Mouse (Mus musculus) thymus, postnatal 25 days (tissue): ENCODE measurements at regions not wholly inside any gene's neighbourhood (a gene's known extent, or its start where the extent isn't known, plus 50 kb on each side); places are given as distances from the start of the nearest gene placed in this dataset.

Experiments used
- DNase-seq: peaks from one replicate; pipeline ENCODE4 v3.0.0; 2022

DNA sequence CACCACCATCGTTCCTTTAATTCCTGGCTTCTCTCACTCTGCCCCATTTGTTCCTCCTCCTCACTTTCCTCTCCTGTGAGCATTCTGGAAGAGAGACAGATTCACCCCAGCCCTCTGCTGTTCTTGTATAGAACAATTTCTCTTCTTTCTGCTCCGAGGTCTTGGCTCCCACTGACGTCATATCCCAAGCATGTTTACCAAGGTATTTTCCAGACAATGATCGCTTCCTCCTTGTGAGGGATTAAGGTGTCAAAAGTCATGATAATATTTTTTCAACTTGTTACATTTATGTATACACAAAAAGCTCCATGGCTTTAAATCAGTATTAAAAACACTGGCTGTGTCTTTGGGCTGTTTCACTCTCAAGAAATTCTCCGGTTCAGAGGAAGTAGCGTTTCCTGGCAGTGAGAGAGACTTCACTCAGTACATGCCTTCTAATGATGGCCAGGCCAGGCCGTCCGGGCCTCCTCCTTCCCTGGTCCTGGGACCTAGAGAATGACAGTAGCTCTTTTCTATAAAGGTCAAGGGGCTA lies 142.4 kb upstream of the Spdl1 start:
- DNase-seq = no peak

DNA sequence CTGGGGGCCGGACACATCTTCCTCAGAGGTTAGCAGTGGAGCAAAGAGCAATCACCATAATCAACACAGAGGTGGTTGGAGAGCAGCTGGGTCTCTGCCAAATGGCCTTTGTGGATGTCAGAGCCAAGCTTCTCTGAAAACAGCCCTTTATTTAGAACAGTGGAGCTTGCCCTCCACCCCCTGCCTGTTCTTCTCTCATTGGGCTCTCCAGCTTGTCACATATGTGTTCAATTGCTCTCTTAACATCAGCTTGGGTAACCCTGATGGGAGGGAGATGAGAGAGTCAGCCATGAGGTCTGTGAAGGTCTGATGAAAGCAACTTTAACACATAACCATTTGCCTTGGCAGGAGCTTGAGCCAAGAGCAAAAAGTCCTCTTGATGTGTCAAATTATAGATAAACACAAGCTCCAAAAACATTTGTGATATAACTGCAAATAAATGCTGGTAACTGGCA lies 140.1 kb upstream of the Spdl1 start:
- no peak for DNase-seq

DNA sequence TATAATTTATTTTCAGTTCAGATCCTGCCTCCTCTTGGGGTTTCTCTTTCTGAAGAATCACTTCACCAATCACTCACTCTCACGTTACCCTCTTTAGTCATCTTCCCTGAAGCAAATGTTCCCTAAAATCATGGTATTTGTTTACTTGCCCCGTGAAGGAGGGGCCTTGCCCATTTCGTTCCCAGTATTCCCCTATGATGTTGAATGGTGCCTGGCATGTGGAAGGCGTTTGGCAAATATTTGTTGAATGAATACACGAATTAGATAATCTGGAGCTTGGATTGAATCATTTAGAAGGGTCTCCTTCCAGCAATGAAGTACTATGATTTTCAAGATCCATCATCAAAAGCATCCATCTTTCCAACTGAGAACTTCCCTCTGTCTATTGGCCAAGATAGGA lies 139.6 kb upstream of the Spdl1 start:
- no peak for DNase-seq

DNA sequence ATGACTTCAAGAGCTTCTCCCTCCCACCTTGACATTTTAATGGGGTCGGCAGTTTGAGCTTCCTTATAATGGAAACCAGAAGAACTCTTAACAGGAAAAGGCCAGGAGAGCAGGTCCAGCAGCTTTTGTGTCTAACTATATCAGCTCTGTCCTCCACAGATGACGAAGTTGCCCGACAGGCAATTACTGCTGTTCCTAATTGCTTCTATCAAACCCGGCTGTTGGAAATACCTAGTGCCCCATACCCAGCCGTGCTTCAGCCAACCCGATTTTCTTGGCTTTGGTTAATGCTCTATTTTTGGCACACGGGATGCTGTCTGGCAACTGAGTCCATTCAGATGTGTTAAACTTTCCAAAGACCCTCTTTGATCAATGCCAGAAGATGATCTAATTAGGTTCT lies 125.8 kb upstream of the Spdl1 start:
- DNase-seq = no peak

DNA sequence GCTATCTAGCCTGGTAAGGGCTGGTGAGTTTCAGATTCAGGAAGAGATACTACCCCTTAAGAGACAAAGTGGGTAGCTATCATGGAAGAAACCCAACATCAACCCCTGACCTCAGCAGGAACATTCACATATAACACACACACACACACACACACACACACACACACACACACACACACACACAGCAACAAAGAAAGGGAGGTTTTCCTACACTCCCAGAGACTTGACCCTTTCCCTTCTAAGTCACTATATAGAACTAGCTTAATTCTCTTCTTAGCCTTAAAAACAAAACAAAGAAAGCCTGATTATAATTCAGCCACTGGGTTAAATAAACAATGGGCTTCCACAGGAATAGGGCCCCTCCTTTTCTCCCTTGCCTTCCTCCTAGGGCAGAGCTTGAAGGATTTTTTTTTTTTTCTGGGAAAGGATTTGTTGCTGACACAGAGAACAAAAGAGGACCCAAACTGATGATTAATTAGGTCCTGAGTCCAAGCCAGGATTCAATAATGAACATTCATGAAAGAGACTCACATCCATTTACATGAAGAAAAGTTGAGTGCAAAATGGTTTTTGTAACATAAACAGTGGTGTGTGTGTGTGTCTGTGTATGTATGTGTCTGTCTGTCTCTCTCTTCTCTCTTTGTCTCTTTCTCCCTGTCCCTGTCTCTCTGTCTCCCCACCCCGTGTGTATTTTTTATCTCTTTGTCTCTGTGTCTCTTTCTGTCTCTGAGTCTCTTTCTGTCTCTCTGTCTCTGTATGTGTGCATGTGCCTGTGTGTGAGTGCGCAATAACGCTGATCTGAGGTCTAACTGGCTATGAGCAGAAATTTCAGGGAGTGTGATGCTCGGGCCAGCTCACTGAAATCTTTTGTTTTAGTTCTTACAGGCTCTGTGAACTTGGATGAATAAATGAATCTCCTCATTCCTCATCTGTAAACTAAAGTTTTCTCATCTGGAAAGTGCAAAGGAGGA lies 108.3 kb upstream of the Spdl1 start:
- no peak for DNase-seq

DNA sequence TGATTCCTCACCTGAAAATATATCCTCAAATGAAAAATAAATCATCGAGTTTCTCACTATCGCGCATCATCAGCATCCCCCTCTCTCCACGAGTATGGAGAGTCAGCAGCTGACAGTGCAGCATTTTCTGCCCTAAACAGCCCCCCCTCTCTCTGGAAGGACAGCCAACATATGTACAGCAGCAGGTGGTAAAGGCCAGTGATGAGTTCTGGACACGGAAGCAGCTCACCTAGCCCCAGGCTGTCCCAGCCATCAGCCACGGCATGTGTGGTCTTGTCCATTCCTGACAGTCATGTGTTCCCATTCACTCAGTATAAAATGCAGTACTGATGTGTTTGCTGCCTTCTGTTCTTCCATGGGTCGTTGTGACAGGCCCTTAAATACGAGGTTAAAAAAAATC lies 106.7 kb upstream of the Spdl1 start:
- DNase-seq = no peak

DNA sequence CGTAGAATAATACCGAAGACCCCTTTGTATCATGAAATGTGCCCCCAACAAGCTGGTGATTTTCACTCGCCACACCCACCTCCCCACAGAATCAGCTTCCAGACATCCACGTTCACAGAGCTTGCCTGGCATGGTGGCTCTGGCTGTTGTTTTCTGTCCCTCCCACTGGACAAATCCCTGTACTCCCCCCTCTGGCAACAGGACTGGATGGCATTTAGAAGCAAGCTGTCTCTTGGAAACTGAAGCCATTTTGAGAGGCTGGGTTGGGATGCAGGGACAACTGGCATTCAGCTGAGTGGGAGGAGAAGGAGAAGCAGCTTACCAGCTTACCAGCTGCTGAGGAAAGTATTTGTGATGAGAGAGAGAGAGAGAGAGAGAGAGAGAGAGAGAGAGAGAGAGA lies 105.6 kb upstream of the Spdl1 start:
- no peak for DNase-seq

DNA sequence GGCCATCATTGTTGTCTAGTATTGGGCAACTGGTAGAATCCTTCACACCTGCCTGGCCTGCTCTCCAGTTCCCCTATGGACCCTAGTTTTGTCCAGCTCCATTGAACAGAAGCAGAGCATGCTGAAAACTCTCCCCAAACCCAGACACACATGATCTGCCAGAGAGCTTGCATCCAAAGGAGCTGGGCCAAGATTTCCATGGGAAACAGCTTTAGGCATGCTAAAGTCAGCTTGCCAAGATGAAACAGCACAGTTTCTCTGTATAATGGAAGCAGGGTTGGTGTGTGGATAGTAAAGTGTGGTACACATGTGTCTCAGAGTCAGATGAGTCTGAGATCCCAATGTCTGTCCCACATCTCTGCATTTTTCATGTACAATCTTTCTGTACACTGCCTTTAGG lies 98.8 kb upstream of the Spdl1 start:
- no peak for DNase-seq

DNA sequence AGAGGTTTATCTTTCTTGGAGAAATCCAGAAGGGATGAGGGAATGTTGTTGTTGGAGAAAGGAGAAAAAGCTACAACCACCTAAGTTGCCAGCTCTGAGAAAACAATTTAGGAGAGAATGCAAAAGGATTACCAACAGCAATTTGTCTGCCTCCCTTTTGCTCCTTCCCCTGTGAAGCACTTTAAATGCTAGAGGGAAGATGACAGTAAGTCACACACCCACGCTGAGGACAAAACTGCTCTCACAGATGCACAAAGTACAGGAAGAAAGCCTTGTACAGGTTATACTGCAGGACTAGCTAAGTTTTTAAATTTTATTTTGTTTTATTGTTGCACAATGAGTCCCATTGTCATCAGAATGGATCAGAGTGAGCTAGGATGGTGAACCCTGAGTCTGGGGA lies 83.7 kb upstream of the Spdl1 start:
- no peak for DNase-seq

DNA sequence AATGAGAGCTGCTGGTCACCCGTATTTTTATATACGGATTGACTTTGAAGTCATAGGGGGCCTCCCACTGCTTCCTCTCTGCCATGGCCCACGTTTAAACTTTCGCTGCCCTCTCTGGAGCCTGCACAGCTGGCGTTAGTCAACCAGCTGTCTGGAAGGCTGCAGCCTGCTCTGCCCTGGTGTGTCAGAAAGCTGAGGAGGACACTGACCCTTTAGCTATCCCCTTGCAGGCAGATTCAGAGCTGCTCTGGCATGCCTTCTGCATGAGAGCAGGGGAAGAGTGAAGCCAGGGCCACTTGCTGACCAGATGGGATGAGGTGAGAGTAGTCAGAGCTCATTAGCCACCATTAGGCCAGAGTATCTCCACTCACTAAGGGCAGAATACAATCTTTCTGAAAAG lies 76.4 kb upstream of the Spdl1 start:
- no peak for DNase-seq

DNA sequence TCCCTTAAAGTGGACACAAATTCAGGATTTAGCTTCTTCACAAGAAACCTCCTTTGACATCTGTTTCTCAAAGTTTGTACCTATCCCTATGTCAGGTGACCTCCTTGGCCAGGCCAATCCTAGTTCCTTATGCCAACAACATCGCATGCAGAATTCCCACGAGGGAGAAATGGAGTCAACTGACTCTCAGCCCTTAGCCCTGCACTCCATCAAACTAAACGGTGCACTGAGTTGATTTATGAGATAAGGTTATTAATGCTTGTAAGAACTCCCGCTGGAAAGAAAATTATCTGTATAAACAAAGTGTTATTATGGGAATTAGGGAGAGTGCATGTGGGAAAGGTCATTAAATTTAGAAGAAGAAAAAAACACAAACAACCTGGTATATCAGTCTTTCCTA lies 70.8 kb upstream of the Spdl1 start:
- DNase-seq = no peak

DNA sequence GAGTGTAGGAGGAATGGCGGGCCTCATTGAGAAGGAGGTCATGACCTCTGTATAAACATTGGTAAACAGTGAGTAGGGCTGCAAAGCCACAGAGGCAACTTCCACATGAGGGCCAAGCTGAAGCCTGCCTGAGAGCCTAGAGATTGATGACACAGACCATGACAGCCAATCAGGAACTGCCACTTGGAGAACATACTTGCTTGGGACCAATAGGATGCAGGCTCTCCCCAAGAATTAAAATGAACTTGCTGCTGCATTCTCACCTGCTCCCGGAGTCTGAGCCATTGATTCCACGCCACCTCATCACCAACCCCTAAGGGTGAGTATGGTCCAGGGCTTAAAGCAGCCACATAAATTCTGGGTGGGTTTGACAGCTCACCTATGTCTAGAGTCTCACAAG lies 66.0 kb upstream of the Spdl1 start:
- peak; percentile 36 for DNase-seq

DNA sequence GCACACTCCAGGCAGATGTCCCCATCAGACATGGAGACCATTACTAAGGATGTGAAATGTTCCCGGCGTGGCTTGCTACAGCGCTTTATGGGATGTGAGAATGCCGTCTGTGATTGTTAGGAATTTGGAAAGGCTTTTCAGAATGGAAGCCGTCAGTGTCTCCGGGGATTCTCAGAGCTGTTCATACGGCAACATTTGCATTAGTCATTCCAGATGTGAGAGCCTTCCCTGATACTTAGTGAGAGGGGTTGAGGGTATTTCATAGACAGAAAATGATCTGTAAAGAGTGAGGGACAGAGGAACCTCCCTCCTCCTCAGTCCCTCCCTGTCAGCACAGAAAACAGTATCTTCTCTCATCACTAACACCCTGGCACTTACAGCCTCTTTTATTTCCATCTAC lies 62.2 kb upstream of the Spdl1 start:
- no peak for DNase-seq

DNA sequence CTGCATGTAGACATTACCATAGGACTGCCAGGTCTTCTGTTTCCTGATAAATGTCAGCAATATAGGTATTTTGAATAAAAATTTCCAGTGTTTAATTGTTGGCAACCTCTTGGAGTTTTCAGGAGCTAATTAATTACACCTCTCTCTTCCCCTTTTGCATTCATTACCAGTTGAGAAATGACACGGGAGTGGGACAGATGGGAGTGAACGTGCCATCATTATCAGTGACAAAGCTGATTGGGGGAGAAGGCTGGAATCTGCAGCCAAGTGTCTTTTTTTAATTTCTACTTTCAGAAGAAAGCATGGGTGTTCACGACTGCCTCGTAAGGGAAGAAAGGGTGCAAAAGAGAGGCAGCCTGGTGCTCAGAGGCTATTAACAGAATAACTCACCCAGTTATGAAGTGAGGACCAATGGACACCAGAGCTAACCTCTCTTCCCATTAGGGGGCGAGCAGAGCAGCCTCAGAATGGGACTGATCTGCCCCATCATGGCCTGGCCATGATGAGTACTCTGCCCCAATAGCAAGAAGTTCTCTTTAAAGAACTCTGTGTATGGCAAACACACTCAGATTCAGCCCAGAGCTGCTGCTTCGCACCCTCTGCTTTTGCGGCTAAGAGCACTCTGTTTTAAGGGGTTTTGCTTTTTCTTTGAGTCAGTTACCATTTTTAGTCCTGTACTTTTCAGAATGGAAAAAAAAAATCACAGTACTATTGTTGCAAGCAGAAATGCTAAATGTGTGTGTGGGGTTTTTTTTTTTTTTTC lies 55.1 kb upstream of the Spdl1 start:
- no peak for DNase-seq

DNA sequence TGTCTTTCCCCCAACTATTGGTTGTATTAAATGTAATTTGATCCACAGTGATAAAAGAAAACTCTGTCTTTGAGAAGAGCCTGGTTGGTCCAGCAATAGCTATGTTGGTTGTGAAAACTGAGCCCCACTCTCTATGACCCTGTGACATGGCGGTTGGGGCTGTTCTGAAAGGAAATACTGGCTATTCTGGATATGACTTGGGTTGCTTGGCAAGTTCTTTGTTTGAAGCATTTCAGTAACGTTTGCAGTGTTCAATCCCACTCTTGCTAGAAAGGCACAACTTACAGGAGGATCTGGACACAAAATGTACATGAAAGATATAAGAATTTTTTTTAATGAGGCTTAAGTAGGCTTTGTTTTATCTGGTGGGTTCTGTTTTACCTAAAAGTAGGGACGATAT lies 54.1 kb upstream of the Spdl1 start:
- no peak for DNase-seq
